21 mouse cellular contexts compared by ENCODE assay signal in genomic region chr6:112916243-112916642, GRCm38 (mm10). TPM values are rescaled to one million over a fixed set of nuclear protein-coding genes. Genes with fewer than 3 reads are reported as not detected.
DNase-seq lines count a peak whose midpoint lies in the region; ATAC-seq and TF ChIP-seq lines count a peak whose summit lies in the region.
"Had no signal": no experiment of that assay in that cellular context is flagged by ENCODE, and none has a peak within 500 bp of the region (broad histone marks: within the 10 kb centered on the region; RNA-seq: fewer than 3 reads in every experiment).

No protein-coding gene starts in this region.

- no peaks in the 10 kb centered on the region for H3K27me3 ChIP-seq in CH12.LX (replicated peaks)
- no peaks in the 10 kb centered on the region for H3K27me3 ChIP-seq in splenic B cell, adult 2 months (ENCODE audit: control insufficient read depth, insufficient read depth, low read length, poor library complexity, severe bottlenecking)
- H3K27me3 ChIP-seq: Patski had no signal

- H3K9ac ChIP-seq in CH12.LX (ENCODE audit: insufficient read depth, low read depth), result no peak overlapping the region

- in situ Hi-C loops in CH12.LX (cut with MboI; ENCODE audit: low pct_ligation_motif_present, low pct_unique_long_range_greater_than_20kb, low sequenced_read_pairs), result no loop called here

- dilution Hi-C loops in CH12.LX (cut with MboI; ENCODE audit: extremely low pct_ligation_motif_present, extremely low pct_unique_long_range_greater_than_20kb, low sequenced_read_pairs), result no loop called here

- TF ChIP-seq EP300 in CH12.LX (IDR thresholded peaks at IDR 0.05; ENCODE audit: low read length), result 0 out of 2 replicates have a peak, but pooled peaks have one; percentile 31

- peaks cover 14 to 57% of the 10 kb centered on the region in 2 experiments; a peak in 3 of 4 replicates for H3K4me1 ChIP-seq in CH12.LX (ENCODE audit: control insufficient read depth in 1 of 2, insufficient read depth in 2 of 2)

- H3K4me2 ChIP-seq in CH12.LX (ENCODE audit: insufficient read depth, low read depth, poor library complexity, severe bottlenecking), result no peak overlapping the region

- H3K27ac ChIP-seq in CH12.LX (ENCODE audit: insufficient read depth, low read depth), result no peak overlapping the region; the same call in 1 of the 2 replicates

- peaks cover 4% of the 10 kb centered on the region; the same call in 1 of the 2 replicates for H3K79me2 ChIP-seq in CH12.LX (replicated peaks; ENCODE audit: control insufficient read depth, extremely low read depth, insufficient read depth, poor library complexity, severe bottlenecking)

- no peak for TF ChIP-seq CTCF in CH12.LX (conservative IDR thresholded peaks at IDR 0.05 in 1 of 2, IDR thresholded peaks at IDR 0.05 in 1 of 2; ENCODE audit: low read depth in 2 of 2, low read length in 2 of 2)

- no peaks in the 10 kb centered on the region for H3K9me3 ChIP-seq in CH12.LX (replicated peaks; ENCODE audit: low read length)

- H3K36me3 ChIP-seq in CH12.LX (replicated peaks in 1 of 2; ENCODE audit: control insufficient read depth in 1 of 2, insufficient read depth in 1 of 2, low read length in 1 of 2), result peaks cover 0 to 6% of the 10 kb centered on the region in 2 experiments
- H3K36me3 ChIP-seq in splenic B cell, adult 2 months (ENCODE audit: control insufficient read depth, insufficient read depth, low read length, poor library complexity, severe bottlenecking), result no peaks in the 10 kb centered on the region
- H3K36me3 ChIP-seq: G1E had no signal

- peak; percentile 13 for DNase-seq in adrenal gland, adult 2 months
- DNase-seq in adrenal gland, postnatal 14 days, result no peak
- peak; percentile 52 for DNase-seq in CH12.LX (ENCODE audit: extremely low read depth)
- peak; percentile 22 for DNase-seq in splenic B cell, adult 2 months (ENCODE audit: low read depth, low spot score)
- DNase-seq in kidney, adult 11 months, result no peak
- DNase-seq: adrenal gland, adult 8-10 months; adrenal gland, postnatal 10 days; adrenal gland, postnatal 25 days; adrenal gland, postnatal 36 days; B cell, adult 2 months; cerebellum, adult 11 months; cerebellum, adult 11-12 months; cerebellum, adult 18-20 months; cerebellum, adult 2 months; cerebellum, adult 8-10 months; cerebellum, adult 9-10 months had no signal

- no peak for ATAC-seq in erythroid progenitor cell, adult 5-6 weeks (replicated peaks; ENCODE audit: low FRiP score, poor library complexity, severe bottlenecking)
- ATAC-seq: activated CD4-positive, CD25-positive, alpha-beta regulatory T cell, adult 4 months; CD4-positive, CD25-positive, alpha-beta regulatory T cell, adult 4 months; Patski had no signal

- no peak for TF ChIP-seq POLR2A in CH12.LX (IDR thresholded peaks at IDR 0.05; ENCODE audit: low read depth, low read length)

- TF ChIP-seq RAD21 in CH12.LX (IDR thresholded peaks at IDR 0.05; ENCODE audit: low read depth, low read length), result no peak

- H3K4me3 ChIP-seq in CH12.LX (replicated peaks in 1 of 3; ENCODE audit: low read depth in 2 of 3, low read length in 2 of 3, poor library complexity in 1 of 3), result no peak overlapping the region

TF ChIP-seq in CH12.LX, 34 proteins besides CTCF, POLR2A, EP300 and RAD21:
- TF ChIP-seq ETS1 (conservative IDR thresholded peaks at IDR 0.05; ENCODE audit: low read depth, low read length) (peak; percentile 54), SMC3 (IDR thresholded peaks at IDR 0.05; ENCODE audit: low read depth, low read length) (no peak), BHLHE40 (IDR thresholded peaks at IDR 0.05; ENCODE audit: low read depth, low read length) (peak; percentile 65), PAX5 (IDR thresholded peaks at IDR 0.05; ENCODE audit: low read length) (no peak), ELF1 (IDR thresholded peaks at IDR 0.05; ENCODE audit: low read depth, low read length) (no peak), USF2 (conservative IDR thresholded peaks at IDR 0.05; ENCODE audit: low read depth, low read length) (no peak), MAX (IDR thresholded peaks at IDR 0.05; ENCODE audit: low read length) (no peak), NRF1 (IDR thresholded peaks at IDR 0.05; ENCODE audit: low read depth, low read length) (no peak), ZNF384 (IDR thresholded peaks at IDR 0.05; ENCODE audit: low read depth, low read length) (no peak), IRF4 (IDR thresholded peaks at IDR 0.05; ENCODE audit: low read depth, low read length) (0 out of 2 replicates have a peak, but pooled peaks have one; percentile 16)

RNA-seq across cellular contexts. Expression of gene Srgap3, which starts 30.8 kb away (rescaled TPM):
- total RNA-seq in adrenal gland, adult 2 months (2021), result 10 to 100 TPM; 14.3 to 21.2 TPM
- polyA plus RNA-seq in adrenal gland, adult 2 months (2012; rRNA removed), result 3.2 and 3.7 TPM in 2 replicates
- total RNA-seq in adrenal gland, postnatal 14 days (2021), result 13.0 and 18.7 TPM in 2 replicates
- 2.1 and 2.3 TPM in 2 replicates for total RNA-seq in CH12.LX (2012; rRNA removed)
- total RNA-seq in CH12.LX (2014; rRNA removed), result 1.0 and 1.5 TPM in 2 replicates
- polyA plus RNA-seq in CH12.LX (2012; ENCODE audit: insufficient read length, low read depth), result 3.5 and 4.5 TPM in 2 replicates
- 0.42 and 1.4 TPM in 2 replicates for total RNA-seq in erythroid progenitor cell, adult 5-6 weeks (2015; ENCODE audit: low replicate concordance)
- 0.08 TPM in 1 of 2 replicates, not detected in the other for total RNA-seq in erythroid progenitor cell, adult 5-6 weeks (2017; ENCODE audit: low replicate concordance)
- polyA plus RNA-seq: G1E had no signal

Comparison
In these comparisons a context has a peak if more than half of its experiments do, and no peak if none do; other contexts are left out.
1. DNase-seq: peak in adrenal gland, adult 2 months (single experiment), CH12.LX (single experiment) and splenic B cell, adult 2 months (single experiment); none in adrenal gland, postnatal 14 days (single experiment) and kidney, adult 11 months (single experiment).